Mouse (Mus musculus) ES-CJ7 (cell line): ENCODE measurements around the gene Tcf7.

Experiments used
- DNase-seq: peaks from one replicate; pipeline ENCODE4 v3.0.0; 2011; ENCODE audit warnings: low read depth, low spot score

Gene Tcf7

DNA sequence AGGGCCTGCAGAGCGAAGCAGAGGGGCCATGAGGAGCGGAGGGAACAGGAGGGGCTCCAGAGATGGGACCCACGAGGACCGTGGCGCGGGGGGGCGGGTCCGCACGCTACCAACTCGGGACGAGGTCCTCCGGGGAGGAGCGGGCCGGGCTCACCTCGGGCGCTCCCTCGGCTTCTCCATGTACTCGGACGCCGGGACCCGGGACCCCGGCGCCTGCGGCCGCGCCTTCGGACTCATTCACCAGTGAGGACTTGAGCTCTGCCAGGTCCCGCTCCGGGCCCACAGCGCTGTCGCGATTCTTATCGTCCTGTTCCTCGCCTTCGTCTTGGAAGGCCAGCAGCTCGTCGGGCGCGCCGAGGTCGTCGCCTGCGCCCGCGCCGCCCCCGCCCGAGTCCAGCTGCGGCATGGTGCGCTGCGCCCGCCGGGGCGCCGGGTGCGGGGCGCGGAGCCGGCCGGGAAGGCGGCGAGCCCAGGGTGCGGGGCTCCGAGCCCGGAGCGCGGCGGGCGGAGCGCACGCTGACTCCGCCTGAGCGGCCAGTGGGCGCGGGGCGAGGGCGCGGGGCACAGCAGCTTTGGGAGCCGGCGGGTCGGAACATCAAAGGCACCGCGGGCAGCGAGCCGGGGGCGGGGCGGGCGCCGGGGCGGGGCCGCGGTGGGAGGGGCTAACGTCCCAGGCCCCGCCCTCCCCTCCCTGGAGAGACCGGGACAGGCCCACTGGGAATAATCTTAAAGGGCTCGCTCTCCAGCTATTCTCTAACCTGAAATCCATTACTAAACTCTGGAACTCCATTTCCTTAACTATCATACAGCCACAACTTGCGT, at the start of gene Tcf7:
Gene Tcf7 (minus strand): TSS at position 241 of the 822 bp plus-strand sequence.
- peak; percentile 60 for DNase-seq

DNA sequence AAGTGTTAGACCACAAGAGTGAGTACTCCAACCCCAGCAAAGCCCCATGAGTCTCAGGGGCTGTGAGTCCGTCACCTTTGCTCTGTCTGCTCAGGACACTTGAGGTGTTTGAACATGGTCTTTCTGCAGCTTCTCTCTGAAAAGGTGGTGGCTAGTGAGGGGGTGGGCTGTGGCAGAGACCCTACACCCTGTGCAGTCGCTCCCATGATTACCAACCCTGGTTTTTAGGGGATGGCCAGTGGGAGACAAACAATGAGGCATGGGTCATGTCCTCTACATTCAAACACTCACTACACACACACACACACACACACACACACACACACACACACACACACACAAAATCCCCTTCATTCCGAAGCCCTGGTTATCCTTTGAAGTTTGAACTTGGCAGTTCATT, 44.5 kb upstream of the Tcf7 start:
- no peak for DNase-seq

DNA sequence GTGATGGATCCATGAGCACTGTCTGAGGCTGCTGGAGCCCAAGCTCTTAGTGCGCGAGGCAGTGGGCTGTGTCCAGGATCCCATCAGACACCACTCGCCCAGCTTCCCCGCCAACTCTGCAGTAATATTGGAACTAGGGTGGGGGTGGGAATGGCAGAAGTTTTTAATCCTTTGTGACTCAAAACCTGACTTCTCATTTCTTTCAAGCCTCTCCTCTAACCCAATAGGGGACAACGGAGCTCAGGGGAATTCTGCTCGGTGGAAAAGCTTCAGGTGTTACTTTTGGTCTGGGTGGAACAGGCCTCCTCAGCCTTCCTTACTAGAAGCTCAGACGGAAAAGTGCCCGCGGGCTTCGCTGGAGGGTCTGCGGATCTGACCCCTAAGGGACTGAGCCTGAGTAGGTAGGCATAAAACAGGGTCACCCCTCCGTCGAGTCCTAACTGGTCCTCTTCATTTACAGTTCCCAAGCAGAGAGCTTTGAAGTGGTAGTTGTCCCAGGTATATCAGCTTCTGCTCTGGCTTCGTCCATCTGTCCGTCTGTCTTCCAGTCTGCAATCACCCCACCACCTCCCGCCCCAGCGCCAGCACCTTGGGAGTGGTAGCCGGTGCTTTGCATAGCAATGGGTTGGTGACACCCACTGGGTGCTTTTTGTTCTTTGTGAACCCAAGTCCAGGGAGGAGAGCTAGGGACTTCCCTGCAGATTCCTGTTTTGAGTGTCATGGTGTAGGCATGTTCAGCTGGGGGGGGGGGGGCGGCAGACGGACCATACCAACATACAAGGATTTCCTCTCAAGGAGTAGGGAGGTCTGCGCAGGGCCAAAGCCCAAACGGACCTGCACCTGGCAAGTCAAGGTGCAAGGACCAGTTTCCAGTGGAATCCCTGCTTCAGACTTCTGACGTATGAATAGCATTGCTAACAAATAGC, 41.9 kb upstream of the Tcf7 start:
- DNase-seq: no peak

DNA sequence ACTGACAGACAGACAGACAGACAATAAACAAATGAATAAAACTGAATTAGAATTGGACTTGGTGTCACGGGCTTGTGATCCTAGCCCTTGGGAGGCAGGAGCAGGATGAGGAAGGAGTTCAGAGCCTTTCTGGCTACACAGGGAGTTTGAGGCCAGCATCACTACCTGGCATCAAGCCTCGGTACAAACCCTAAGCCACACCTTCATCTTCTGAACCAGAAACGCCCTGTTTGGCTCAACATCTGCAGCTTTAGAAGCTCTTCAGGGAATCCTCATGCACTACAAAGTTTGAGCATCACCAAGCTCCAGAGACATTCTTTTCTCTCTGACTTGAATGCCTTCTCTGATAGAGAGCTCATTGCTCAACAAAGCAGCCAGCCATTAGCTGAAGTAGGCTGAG, 38.7 kb upstream of the Tcf7 start:
- no peak for DNase-seq

DNA sequence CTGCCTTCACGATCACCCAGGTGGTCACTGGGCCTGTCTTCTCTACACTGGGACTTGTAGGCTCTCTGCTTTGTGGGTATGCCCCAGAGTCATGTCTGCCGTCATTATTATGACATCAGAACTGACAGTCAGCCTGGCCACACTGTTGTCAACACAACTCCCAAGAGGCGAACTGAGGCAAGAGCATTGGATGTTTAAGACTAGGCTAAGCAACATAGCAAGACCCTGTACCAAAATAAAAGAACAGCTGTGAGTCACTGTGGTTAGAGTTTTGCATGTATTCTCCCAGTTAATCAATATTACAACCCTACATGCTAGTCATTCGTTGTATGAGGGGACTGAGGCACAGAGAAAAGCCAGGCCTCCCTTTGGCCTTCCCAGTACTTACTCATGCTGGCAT, 37.7 kb upstream of the Tcf7 start:
- DNase-seq: no peak

DNA sequence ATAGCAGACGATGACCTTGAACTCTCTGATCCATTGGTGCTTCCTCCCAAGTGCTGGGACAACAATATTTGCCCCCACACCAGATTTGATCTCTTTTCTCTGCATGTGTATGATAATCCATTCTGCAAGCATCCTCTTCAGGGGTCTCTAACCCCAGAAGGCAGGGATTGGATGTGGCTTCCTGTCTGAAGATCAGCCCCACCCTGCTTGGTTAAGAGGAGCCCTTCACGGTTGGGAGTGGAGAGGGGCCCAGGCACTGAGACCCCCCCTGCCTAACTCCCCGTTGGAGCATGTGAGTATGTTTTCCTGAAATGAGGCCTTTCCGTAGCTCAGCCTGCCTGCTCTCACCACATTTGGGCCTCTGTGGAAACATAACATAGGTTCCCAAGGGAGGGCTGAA, 36.9 kb upstream of the Tcf7 start:
- no peak for DNase-seq

DNA sequence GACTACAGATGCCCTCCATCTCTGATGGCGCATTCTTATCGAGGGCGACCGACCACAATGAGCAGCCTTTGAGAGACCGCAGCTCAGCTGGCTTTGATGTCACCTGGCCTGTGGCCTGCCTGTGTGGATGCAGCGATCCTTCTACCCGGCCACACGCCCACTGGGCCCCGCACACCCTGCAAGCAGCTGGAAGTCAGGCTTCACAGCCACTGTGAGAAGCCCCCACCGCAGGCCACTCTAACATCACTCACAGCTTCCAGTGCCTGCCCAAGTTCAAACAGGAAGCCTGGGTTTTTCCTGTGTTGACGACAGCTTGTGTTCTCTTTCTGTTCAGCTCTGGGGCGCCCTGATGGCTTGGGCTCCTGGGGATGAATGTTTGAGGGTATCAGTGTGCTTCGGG, 35.6 kb upstream of the Tcf7 start:
- no peak for DNase-seq

DNA sequence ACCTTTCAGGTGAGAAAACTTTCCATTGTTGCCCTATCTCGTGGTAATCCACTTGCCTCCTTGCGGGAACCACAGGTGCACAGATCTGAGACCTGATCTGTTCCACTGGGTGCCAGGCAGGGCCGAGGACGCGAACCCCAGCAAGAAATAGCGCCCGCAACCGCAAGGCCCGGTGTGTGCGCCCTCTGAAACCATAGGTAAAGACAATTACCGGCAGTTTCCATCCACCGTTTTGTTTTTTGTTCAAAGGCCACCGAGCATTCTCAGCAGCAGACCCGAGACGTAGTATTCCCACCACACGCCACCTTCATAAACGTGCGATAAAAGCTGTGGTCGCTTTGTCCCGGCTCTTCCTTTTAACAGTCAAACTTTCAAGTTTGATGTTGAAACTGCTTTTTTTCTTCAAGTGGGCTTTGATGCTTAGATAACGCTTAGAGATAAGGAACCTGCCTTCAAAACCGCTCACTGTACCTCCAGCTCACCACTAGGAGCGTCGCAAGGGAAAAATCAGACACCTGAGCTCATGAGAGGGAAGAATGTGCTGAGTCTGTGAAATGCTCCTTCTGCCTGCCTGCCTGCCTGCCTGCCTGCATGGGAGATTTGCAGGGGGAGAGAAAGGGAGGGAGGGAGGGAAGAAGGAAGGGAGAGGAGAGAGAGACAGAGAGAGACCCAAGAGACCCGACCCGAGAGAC, 31.4 kb upstream of the Tcf7 start:
- DNase-seq: peak; percentile 80

DNA sequence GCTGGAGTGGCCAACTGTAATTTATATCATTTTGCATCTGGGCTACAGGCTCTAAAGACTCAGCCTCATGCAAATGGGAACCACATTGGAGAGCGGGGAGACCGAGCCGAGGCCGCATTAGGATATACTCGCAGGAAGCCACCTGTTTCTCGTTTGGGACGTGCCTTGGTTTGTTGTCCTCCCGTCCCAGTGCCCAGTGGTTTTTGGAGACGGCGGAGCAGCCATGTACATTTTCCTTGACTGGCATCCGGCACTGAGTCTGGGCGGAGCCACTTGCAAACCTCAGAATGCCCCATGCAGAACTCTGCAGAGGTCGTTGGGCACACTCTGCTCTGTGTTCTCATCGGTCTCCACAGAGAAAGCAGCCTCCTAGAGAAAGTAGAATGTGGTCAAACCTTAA, 27.9 kb upstream of the Tcf7 start:
- DNase-seq: no peak

DNA sequence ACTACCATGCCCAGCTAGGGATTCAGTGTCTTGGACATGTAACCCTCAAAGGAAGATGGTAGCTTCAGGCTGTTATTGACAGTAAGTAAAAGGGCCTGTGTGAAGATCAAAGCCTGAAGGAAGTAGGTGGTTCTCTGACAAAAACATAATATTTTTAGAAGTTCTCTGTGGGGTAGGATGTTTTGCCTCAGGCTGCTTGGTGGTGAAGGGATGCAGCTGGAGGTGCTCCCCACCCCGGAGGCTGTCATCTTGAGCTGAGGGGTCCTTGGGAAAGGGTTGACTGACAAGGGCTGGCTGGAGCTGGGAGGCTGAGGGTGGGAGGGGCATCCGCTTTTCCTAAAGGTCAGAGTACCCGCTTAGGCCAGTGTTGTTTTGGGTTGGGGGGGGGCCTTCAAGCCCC, 26.7 kb upstream of the Tcf7 start:
- DNase-seq: no peak

DNA sequence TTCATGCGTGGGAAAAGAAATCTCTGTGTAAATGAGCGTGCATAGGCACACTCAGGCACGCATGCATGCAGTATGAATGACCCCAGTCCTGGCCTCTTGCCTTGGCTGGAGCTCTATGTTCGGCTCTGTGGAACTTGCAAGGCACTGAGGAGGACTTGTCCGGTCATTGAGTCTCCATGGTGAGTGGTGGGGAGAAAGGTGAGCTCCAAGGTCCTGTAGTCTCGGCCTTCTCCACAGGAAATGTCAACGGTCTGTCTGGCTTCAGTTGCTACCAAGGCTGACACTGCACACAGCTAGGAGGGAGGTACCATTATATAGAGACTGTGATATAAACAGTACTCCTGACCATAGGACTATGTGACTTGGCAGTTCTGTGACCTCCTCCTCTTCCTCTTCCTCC, 23.6 kb upstream of the Tcf7 start:
- DNase-seq: no peak

DNA sequence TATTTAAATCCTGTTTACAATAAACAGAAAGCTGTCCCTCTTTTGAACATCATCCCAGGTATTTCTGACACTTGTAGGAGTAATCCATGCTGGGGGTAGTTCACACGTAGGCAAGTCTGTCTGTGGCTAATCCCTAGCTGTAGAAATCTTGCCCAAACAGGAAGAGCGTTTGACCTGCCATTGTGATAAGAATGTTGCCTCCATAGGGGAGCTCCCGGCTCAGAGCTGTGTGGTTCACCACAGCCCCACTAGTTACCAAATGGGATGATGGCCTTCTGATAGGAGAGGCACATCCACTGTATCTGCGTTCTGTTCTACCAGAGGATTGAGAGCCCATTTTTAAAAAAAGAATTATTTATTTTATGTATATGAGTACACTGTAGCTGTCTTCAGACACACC, 22.5 kb upstream of the Tcf7 start:
- no peak for DNase-seq

DNA sequence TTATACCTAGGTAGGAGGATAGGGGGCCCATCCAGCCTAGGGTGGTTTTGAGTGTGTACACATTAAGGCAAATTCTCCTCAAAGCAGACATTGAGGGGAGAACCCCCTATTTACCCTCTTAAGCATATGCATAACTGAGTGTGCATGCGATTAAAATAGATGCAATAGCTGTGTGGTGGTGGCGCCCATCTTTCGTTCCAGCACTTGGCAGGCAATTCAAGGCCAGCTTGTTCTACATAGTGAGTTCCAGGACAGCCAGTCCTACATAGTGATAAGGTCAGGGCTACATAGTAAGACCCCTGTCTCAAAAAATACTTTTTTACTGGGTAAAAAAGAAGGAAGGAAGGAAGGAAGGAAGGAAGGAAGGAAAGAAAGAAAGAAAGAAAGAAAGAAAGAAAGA, 19.9 kb upstream of the Tcf7 start:
- DNase-seq: no peak

DNA sequence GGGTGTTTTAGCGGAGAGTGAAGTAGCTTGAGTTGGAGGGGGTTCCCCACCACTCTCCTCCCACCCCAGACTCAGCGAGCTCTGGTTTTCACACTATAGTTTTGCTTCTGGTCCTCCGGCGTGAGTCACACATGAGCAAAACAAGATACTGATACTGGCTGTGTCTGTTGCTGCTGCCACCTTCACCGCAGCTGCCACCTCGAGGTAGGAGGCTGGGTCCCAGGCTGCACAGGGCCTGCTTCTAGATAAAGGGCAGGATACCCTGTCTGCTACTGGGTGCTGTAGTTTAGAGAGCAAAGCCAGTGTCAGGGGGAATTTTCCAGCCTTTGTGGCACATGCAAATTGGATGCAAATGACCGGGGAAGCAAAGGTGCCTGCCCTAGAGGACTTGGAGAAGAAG, 16.9 kb upstream of the Tcf7 start:
- no peak for DNase-seq

DNA sequence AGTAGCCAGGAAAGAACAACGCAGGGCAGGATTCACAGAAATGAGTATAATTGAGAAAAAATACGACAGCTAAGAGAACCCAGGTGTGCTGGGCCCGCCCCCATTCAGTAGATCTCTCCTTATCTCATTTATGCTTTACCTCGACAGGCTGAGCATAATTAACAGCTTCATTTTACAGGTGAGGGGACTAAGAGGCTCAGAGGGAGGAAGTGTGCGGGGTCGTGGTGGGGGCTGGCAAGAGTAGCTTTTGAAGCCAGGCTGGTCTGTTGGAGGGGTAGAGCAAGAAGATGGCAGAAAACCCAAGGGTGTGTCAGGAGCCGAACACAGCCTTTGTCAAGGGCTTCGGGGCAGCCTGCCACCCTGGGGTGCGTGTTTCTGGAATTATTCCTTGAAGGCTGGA, 16.1 kb upstream of the Tcf7 start:
- no peak for DNase-seq

DNA sequence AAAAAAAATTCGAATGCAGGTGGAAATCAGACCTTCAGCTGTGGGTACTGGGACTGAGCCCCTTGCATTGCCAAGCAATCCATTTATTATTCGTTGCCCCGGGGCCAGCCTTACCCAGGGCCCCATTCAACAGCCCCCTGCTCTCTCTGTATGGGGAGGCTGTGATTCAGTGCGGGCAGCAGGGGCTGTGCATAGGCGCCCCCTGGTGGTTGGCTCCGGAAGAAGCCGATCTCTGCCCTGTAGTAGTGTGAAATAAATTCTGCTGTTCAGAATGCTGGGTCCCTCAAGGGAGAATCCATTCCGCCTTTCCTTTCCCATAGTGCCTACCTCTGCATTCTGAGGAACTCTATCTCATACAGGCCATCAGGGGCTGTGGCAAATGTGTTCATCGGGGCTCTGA, 14.5 kb upstream of the Tcf7 start:
- DNase-seq: peak; percentile 69

DNA sequence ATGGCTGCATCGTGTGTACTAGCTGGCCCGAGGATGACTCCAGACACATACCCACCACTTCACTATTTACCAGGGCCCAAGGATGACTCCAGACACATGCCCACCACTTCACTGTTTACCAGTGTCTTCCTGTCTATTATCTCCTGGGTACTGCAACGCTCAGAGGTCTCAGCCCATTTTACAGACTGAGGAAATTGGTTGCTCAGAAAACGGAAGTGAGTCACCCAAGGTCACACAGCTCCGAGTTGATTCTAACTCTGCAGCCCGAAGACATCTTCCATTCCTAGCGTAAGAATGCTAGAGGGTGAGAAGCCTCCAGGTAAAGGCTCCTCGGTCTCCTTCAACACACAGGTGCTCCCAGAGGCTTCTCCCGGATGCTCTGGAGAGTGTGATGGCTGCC, 11.3 kb upstream of the Tcf7 start:
- DNase-seq: no peak

DNA sequence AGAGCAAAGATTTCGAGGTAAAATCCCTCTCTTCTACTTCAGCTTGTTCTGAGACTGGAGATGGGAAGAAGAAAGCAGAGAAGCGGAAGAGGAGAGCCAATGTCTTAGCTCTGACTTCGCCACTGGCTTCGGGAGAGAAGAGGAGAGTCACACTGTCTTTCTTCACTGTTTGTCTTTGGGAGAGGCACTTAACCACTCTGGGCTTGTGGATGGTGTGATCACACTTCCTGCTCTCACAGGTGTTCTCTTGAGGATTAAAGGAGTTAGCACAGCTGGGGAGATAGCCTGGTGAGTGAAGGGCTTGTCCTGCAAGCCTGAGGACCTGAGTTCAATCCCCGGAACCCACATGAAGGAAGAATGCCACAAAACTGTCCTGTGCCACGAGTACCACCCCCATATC, 10.1 kb upstream of the Tcf7 start:
- DNase-seq: no peak

DNA sequence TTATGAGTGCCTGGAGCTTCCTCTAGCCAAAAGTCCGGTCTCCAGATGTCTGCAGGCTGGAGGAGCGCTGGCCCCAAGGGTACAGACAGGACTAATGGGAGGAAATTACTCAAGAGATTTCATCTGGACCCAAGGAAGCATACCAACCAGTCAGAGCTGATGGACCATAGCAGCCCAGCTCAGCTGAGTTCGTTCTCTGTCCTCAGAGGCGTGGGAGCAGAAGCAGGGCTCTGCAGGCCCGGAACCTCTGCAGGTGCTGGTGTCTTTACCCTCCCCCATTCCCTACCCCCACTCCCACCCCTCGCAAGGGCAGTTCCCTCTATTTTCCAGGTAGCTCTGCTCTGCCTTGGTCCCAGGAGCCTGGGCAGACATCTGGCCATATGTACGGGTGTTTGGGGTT, 9.5 kb upstream of the Tcf7 start:
- DNase-seq: no peak

DNA sequence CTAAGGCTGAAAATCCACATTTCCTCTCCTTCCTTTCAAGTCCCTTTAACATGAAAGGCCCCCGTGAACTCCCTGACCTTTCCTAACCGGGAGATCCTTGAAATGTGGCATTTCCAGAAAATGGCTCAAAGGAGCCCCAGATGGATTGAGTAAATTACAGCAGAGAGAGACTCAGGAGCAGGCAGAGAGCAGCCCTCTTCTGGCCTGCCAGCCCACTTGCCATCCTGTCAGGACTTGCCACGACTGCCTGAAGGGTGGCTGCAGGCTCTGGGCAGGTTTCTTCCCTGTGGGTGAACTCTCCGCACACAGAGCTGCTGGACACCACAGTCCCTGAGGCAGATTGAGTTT, 4.1 kb upstream of the Tcf7 start:
- no peak for DNase-seq

DNA sequence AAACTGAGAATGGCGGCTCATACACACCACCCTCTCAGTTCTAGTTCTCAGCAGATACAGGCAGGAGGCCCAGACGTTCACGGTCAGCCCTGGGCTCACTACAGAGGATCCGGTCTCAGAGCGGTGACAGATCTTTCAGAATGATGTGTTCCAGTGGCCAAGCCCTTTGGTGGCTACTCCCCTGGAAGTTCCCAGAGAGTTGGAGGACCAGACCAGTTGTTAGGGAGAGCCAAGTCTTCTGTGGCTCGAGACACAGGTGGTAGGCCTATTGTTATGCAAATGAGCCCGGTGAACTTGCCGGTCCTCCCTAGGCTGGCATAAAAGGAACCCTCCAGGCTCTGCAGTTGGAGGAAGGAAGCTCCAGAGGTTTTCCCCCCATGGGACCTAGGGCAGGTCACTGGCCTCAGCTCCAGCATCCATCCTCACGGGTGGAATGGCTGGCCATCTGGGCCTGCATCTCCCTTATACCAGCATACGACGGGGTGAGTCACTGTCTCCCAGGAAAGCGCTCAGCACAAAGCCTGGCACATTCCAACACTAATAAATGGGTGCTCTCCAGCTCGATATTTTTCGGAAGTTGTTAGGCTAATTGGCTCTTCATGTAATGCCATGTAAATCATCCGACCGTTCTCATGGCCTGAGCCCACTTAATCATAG, 3.6 kb upstream of the Tcf7 start:
- DNase-seq: peak; percentile 92
